Mouse (Mus musculus) liver, postnatal 0 days (tissue): ENCODE data around the gene Reps1.

ENCODE experiments used
- CTCF ChIP-seq: sonication (generic); IDR thresholded peaks from 2 replicates; pipeline ENCODE4 v1.5.1; 2016; ENCODE audit warnings: antibody characterized with exemption, low read depth
- EP300 ChIP-seq: IDR thresholded peaks from 2 replicates; pipeline ENCODE4 v1.6.1; 2016; ENCODE audit warnings: antibody characterized with exemption, low read depth, mild to moderate bottlenecking

GRCm38 (mm10) chr10:18047380-18048146, 8.1 kb upstream of the Reps1 start:
- TF ChIP-seq CTCF (no peak), EP300 (no peak)
